ENCODE assay signal across 16 mouse cellular contexts in genomic region chr3:57919390-57920089, GRCm38 (mm10).
A peak's percentile ranks its signal among the peaks of the same experiment; 100 is the strongest.
DNase-seq lines count a peak whose midpoint lies in the region; ATAC-seq lines count a peak whose summit lies in the region.
"Had no signal": no experiment of that assay in that cellular context is flagged by ENCODE, and none has a peak within 500 bp of the region (broad histone marks: within the 10 kb centered on the region; RNA-seq: fewer than 3 reads in every experiment).

No protein-coding gene starts in this region.

- ATAC-seq in hindbrain, embryonic 13.5 days (ENCODE audit: low FRiP score), result 0 out of 2 replicates have a peak, but pooled peaks have one; percentile 28
- ATAC-seq in midbrain, embryonic 15.5 days (replicated peaks), result peak; percentile 71; the same call in 1 of the 2 replicates
- ATAC-seq: liver, postnatal 0 days had no signal

- H3K4me3 ChIP-seq in hindbrain, embryonic 13.5 days, result no peak overlapping the region
- no peak overlapping the region for H3K4me3 ChIP-seq in hindbrain, embryonic 10.5 days
- H3K4me3 ChIP-seq in midbrain, embryonic 15.5 days, result no peak overlapping the region
- H3K4me3 ChIP-seq: limb, embryonic 15.5 days had no signal

- H3K9me3 ChIP-seq in hindbrain, embryonic 13.5 days, result no peaks in the 10 kb centered on the region
- no peaks in the 10 kb centered on the region for H3K9me3 ChIP-seq in hindbrain, embryonic 10.5 days
- H3K9me3 ChIP-seq in midbrain, embryonic 15.5 days, result no peaks in the 10 kb centered on the region
- H3K9me3 ChIP-seq: limb, embryonic 15.5 days had no signal

- no peaks in the 10 kb centered on the region for H3K36me3 ChIP-seq in hindbrain, embryonic 13.5 days
- no peaks in the 10 kb centered on the region for H3K36me3 ChIP-seq in hindbrain, embryonic 10.5 days
- H3K36me3 ChIP-seq in midbrain, embryonic 15.5 days (replicated peaks), result no peaks in the 10 kb centered on the region
- H3K36me3 ChIP-seq: limb, embryonic 15.5 days had no signal

- 63% methylated on average over 5 of the region's 5 CpGs for WGBS in hindbrain, embryonic 13.5 days
- 78% methylated on average over 5 of the region's 5 CpGs for WGBS in hindbrain, embryonic 10.5 days
- WGBS in midbrain, embryonic 15.5 days, result 55% methylated on average over 5 of the region's 5 CpGs

- peaks cover 9% of the 10 kb centered on the region; the same call in 1 of the 2 replicates for H3K4me1 ChIP-seq in hindbrain, embryonic 13.5 days (replicated peaks)
- H3K4me1 ChIP-seq in hindbrain, embryonic 10.5 days (replicated peaks), result no peaks in the 10 kb centered on the region
- H3K4me1 ChIP-seq in midbrain, embryonic 15.5 days, result no peaks in the 10 kb centered on the region
- H3K4me1 ChIP-seq: limb, embryonic 15.5 days had no signal

- DNase-seq in hindbrain, embryonic 10.5 days (ENCODE audit: low spot score), result no peak
- DNase-seq in right cerebral cortex, postnatal 10 days (ENCODE audit: low spot score in 2 of 2), result peak; percentile 21 to 49
- DNase-seq in right cerebral cortex, adult 2 months (ENCODE audit: low spot score in 2 of 2), result no peak
- no peak for DNase-seq in natural killer cell, adult 2 months (ENCODE audit: low spot score in 2 of 2)
- DNase-seq in gastrocnemius, postnatal 25 days, result no peak
- DNase-seq in heart, adult 9 months (ENCODE audit: low spot score in 2 of 2), result no peak
- DNase-seq: B cell, adult 2 months; cerebellum, adult 2 months; embryo, embryonic 11 days; heart, adult 18-20 months; kidney, adult 9 months; liver, postnatal 0 days; lung, postnatal 4 days had no signal

- 0 out of 2 replicates have a peak overlapping the region, but pooled peaks have one; percentile 23 for H3K27ac ChIP-seq in hindbrain, embryonic 13.5 days
- no peak overlapping the region for H3K27ac ChIP-seq in hindbrain, embryonic 10.5 days
- H3K27ac ChIP-seq in midbrain, embryonic 15.5 days, result no peak overlapping the region
- H3K27ac ChIP-seq: limb, embryonic 15.5 days had no signal

- H3K4me2 ChIP-seq in hindbrain, embryonic 13.5 days, result no peak overlapping the region
- H3K4me2 ChIP-seq in midbrain, embryonic 15.5 days, result no peak overlapping the region
- H3K4me2 ChIP-seq: limb, embryonic 15.5 days had no signal

- no peaks in the 10 kb centered on the region for H3K27me3 ChIP-seq in hindbrain, embryonic 13.5 days
- H3K27me3 ChIP-seq in hindbrain, embryonic 10.5 days (ENCODE audit: insufficient read depth, poor library complexity, severe bottlenecking), result no peaks in the 10 kb centered on the region
- H3K27me3 ChIP-seq in midbrain, embryonic 15.5 days (replicated peaks), result no peaks in the 10 kb centered on the region
- H3K27me3 ChIP-seq: limb, embryonic 15.5 days had no signal

- H3K9ac ChIP-seq in hindbrain, embryonic 13.5 days, result no peak overlapping the region
- H3K9ac ChIP-seq in midbrain, embryonic 15.5 days, result no peak overlapping the region
- H3K9ac ChIP-seq: limb, embryonic 15.5 days; liver, postnatal 0 days had no signal

Comparison
In these comparisons a context has a peak if more than half of its experiments do, and no peak if none do; other contexts are left out.
1. DNase-seq: peak in right cerebral cortex, postnatal 10 days (2 of 2); none in hindbrain, embryonic 10.5 days (single experiment), right cerebral cortex, adult 2 months (0 of 2), natural killer cell, adult 2 months (0 of 2), gastrocnemius, postnatal 25 days (single experiment) and heart, adult 9 months (0 of 2).